Mouse (Mus musculus) thymus, postnatal 25 days (tissue): Measurements from ENCODE around the gene Syne3.

ENCODE experiments used
- DNase-seq: peaks from one replicate; pipeline ENCODE4 v3.0.0; 2022

The Syne3 gene

DNA sequence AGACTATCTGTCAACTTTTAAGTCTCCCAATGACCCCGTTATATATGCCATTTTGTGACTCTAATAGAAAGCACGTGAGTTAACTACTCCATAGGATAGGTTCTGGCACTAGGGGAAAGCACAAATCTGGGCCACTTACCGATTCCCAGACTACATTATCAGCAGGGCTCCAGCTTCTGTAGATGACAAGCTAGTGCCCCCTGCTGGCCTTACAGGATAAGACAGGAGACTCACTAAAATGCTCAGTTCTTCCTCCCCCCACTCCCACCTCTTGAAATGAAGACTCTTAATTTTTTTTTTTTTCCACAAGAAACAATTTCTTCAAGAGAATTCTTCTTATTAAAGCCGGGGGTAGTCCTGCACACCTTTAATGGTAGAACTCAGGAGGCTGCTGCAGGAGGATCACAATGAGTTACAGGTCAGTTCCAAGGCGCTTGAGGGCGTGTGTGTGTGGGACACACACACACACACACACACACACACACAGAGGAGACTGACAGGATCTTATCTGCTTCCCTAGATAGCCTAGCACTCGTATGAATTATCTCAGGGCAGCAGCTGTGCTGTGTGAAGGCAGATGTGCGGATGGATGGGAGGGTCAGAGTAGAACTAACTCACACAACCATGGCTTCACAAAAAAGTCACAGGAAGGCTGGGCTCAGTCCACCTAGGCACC lies 15.8 kb upstream of the Syne3 start:
- DNase-seq: peak; percentile 81

DNA sequence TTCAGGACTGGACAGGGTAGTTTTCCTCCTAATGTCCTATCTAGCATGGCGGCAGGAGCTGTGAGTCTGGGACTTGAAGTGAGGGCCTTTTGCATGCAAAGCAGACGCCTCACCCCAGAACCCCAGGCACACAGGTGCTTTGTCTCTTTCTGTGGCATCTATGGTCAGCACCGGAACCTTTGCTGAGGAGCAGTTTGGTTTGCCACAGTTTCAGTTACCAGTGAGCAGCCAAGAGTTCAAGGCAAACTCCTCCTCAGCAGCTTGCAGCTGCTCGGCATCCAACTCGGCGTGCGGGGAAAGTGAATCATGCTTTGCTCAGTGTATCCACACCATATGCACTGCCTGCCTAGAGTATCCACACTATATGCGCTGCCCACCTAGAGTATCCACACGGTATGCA lies 13.2 kb upstream of the Syne3 start:
- DNase-seq: peak; percentile 45

DNA sequence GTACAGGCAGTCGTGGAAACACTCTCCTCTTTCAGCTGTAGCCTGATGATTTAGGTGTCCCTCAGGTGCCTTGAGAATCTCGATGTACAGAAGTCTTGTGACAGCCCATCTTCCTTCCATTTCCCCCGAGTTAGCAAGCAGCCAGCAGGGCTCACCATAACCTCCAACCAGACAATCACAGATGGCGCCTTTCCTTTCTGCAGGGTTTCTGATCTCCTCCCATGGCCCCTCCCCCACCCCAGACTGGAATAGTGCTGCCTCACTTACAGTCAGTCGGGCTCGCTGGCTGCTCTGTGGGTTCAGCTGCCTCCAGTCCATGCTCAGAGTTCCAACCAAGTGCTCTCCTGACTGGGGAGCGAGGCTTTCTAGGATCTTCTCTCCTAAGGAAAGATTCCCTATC lies 12.5 kb upstream of the Syne3 start:
- peak; percentile 58 for DNase-seq

DNA sequence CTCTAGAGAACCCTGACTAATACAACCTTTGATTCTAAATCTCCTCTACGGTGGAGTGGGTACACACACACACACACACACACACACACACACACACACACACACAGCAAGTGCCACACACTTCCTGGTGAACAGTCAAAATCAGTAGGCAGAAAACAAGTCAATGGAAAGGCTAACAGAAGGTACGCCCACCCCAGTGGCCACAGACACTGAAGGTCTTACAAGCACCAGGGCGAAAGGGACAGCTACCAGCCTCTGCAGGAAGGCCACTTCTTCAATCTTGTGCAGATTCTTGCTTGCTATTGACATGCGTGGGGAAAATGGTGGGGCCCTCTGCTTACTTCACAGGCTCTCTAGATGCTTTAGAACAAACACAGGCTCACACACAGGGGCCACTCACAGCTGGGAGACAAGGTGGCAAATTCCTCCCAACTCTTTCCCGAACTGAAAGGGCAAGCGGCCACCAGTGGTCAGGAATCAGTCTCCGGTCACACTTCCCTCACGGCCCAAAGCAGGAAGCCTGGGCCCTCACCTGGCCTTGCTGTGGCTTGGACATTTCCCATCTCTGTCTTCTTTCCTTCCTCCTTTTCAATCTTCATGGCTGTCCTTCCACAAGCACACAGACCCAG lies 11.9 kb upstream of the Syne3 start:
- DNase-seq: no peak

DNA sequence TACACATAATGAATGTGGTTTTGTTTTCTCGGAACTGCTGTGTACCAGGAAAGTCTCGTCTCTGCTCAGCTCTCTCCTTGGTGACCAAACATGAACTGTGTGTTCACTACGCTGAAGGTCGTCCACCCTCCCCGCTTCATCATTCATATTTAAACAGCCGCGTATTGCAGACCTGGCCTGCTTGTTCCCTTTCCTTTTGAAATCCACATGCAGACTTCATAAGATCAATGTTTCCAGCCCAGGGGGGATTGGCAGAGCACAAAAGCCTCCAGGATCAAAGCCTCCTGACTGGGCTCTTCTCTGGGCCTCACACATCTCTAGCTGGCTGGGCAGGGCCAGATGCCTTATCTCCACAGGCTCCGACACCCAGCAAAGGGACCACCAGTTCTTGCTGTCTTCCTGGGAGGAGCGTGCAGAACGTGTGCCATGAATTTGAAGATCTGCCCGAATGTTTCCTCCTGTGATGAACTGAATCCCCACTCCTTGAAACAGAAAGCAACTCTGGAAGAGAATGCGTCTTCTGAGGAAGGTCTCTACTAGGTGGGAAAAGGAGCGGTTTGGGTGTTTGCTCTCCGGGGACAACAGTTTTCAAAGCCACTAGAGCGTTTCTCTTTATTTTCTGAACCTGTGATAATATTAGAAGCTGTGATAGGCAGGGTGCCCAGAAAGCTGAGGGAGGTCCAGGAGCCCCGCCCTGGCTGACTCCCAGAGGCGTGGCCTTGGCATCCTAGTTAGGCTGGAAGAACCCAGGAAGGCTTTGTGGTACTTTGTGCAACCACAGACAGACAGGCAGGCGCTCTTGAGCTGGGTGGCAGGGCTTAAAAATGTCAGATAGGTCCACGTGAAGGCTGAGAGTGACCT lies 10.0 kb upstream of the Syne3 start:
- no peak for DNase-seq

DNA sequence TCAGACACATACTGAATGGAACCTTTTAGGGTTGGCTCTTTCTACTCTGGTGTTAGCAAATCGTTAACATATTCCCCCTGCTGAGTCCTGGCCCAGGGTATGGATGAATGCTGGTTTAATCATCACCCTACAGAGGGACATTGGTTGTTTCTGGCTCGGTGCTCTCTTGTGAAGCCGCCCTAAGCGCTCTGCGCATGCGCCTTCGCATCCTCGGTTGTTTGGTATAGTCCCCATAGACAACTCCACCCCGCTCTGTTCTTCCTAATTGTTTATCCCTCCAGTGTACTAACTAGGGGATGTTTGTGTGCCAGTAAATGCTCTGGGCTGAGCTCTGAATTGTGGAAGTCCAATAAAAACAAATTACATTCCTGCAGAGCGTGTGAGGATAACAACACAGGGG lies 7.0 kb upstream of the Syne3 start:
- no peak for DNase-seq

DNA sequence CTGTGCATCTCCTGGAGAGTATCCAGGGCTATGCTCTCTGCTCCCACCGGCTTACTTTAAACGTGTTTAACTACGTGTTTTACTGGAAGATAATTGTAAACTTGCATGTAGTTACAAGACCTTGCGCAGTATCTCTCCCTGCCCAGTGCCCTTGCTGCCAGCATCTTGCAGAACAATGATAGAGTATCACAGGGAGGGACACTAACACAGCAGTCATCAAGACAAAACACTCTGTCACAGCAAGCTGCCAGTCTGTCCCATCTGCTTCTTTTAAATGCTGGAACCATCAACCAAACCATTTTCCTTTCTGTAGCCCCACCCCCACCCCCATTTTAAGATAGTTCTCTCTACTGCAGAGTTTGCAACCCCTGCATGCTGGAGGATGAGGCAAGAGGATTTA lies 6.6 kb upstream of the Syne3 start:
- DNase-seq: no peak

DNA sequence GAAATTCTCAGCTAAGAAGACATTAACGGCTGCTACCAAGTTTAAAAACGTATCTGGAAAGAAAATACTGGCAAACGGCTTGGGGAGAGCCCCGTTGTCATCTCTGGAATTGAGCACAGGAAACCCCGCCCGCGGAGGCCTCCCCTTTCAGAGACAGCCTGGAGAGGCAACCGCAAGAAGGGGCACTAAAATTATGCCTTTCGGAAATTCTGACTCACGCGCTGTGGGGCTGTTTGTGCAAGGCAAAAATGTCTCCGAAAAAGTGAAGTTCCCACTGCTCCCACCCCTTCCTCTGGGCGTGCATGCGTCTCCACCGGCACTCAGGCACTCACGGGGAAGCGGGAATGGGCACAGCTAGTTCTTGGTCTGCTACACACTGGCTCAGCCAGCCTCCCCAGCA lies 3.5 kb upstream of the Syne3 start:
- peak; percentile 88 for DNase-seq

DNA sequence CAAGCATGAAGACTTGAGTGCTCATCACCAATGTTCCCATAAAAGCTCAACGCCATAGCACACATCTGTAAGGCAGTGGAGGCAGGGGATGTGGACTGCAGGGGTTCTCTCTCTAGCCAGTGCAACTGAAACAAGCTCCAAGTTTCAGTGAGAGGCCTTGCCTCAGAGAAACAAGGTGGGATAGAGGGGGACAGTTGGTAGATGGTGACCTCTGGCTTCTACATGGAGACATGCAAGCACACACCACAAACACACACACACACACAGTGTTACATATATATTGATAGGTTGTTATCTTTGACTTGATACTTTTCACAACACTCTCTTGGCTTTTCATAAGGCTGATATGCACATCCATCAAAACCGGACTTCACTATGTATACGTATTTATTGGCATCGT lies 2.7 kb upstream of the Syne3 start:
- no peak for DNase-seq

DNA sequence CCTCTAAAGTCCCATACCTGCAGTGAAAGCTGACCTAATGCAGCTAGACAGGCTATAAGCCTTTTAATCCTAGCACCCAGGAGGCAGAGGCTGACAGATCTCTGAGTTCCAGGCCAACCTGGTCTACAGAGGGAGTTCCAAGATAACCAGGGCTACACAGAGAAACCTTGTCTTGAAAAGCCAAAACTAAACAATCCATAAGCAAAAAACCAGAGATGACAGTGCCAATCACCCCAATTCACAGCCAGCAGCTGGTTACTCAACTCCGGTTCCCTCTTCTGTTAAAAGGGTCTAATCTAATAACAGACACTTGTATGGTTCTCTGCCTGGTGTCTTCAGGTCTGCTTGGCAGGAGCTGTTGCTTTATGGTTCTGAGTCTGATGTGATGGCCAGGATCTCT lies 2.0 kb upstream of the Syne3 start:
- no peak for DNase-seq

DNA sequence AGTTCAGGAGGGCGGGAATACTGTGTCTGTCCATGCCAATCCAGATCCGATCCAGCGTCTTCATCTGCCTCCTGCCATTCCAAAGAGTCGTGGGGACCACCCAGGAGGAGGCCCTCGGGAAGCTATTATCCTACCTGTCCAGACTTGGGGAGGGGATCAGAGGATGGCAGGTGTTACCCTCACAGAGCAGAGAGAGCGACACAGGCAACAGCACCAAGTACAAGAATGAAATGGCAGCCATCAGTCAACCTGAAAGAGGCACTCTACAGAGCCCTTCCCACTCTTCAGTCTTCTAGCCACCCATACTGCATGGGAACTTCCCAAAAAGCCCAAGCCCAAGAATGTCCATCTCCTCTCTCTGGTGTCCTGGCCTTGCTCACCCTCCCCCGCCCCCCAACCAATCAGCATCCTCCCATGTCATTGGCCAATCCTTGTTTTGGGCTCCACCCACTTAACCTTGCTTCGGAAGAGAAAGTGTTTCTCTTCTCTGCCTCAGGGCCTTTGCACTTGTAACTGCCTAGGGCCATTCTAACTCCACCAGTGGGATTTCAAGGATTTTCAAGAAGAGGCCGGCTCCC lies 693 bp upstream of the Syne3 start:
- no peak for DNase-seq

DNA sequence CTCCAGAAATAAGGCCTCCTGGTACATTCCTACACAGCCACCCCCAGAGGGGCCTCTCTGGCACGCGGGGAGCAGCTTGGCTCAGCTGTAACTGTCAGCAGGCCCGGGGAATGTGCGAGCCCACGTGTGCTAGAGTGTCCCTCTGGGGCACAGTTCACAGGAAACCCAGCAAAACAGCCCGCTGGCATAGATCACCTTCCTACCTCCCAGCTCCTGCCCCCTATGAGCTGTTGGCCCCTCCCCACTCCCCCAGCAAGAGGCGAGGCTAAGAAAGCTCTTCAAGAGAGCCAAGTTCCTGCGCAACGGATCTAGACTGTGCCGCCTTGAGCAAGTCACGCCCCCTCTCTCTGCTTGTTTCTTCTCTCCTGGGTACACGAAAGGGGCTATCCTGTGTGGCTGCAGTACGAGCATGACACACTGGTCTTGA lies 844 bp downstream of the Syne3 start:
- DNase-seq: peak; percentile 85

DNA sequence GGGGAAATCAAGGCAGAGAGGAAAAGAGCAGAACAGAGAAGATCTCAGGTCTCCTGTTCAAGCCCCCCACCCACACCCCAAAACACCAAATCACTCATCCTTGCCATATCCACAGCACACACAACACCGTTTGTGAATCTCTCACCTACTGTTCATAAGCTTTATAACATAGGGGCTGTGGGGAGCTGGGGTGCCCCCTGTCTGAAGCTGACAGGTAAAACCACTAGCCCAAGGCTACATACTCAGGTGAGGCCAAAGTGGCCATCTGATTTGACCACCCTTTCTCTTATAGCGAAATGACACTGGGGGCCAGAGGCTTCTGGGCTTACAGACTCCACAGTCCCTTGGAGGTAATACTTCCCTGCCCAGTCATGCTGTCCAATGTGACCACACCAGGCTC lies 1.5 kb downstream of the Syne3 start:
- no peak for DNase-seq

DNA sequence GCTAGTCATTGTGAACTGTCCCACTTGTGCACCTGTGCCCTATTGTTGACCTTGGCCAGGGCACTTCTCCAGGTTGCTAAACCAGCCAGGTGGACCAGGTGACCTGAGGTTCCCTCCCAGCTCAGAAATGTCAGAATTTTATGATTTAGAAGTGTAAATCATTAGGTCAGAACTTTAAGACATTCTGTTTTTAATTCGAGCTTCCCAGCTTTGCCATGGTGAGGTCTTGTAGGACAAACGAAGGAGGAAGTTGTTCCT lies 4.0 kb downstream of the Syne3 start:
- no peak for DNase-seq

DNA sequence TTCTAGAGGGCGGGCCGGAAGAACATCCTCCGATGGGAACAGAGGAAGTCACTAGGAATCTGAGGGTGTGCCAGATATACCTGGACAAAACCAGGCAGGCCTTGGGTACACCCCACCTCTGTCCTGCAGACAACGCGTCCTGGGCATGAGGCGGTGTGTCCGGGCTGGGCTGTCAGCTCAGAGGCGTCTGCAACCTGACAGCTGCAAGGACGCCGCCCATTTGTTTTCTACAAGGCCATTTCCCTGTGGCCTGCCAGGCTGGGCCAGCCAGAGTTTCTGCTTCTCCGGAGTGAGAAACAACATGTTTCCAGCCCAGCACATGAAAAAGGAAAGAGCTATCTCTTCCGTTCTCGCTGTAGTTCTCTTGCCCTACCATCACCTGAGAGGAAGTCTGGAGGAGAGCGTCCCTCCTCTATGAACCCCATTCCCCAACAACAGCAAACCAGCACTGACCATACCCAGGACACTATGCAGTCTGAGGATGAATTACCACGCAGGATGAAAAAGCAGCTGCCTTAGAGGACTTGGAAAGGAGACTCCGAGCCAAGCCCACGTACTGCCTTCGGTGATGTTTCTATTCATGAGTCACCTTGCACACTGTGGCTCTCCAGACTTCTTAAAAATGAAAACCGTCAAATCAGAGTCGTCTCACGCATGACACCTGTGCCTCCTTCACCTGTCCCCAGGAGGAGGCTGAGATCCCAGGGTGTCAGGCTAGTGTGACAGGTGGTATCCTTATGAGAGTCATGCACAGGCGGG lies 4.5 kb downstream of the Syne3 start:
- DNase-seq: no peak

DNA sequence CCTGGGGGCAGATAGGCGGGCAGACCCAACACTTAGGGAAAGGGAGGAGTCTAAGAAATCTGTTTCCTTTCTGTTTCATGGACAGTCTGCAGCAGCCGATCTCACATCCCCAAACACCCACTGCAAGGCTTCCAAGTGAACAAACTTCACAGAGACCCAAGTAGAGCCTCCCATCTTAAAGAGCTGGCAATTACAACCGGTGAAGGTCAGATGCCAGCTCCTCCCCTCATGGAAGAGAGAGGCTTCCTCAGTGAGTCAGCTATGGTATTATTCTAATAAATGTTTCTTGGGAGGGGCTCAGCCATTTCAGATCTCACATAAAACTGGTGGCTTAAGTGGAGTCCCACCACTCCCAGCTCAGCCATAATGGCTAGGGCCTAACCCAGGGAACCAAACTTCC lies 5.9 kb downstream of the Syne3 start:
- DNase-seq: no peak

DNA sequence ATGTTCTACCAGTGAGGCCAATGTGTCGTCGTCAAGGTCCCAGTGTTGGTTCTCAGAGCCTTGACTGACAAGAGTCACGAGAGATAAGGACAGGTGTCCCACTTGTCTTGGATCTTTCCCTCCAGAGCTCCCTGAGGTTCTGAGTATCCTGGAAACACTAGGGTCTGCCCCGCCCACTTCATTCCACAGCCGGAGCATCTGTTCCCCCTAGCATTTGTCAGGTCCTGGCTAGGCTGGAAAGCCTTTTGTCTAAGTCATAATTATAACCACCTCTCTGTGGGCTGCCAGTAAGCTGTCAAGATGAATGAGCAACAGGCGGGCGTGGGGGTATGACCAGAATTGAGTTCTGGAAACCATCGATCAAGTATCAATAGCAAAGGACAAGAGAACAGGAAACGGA lies 6.5 kb downstream of the Syne3 start:
- DNase-seq: no peak

DNA sequence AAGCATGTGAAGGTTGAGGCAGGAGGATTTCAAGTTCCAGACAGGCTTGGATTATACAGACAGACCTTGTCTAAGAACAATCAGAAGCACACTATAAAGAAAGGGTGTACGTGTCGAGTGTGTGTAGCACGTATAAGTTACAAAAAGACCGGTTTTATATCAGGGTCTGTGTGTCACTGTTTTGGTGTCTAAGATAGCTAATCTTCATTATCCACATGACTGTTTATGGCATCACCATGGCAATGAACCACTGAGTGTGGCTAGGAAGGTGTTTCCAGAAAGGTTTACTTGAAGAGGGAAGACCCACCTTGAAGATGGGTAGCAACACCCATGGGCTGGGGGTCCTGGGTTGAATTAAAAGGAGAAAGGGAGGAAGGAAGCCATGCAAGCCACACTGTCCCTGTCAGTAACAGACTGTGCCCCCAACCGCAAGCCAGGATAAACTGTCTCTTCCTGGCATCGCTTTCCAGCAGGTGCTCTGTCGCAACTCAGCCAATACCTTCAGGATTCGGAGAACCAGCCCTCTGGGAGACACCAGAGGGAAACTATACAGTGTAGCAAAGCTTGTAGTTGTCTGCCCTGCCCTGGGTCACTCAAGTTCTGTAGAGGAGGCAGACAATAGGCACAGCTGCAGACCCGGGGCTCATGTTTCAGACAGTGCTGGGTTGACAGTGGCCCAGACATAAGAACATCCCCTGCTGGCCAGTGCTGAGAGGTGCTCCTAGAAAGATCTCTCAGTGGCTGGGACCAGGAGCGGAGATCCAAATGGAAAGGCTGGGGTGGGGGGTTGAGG lies 7.1 kb downstream of the Syne3 start:
- no peak for DNase-seq

DNA sequence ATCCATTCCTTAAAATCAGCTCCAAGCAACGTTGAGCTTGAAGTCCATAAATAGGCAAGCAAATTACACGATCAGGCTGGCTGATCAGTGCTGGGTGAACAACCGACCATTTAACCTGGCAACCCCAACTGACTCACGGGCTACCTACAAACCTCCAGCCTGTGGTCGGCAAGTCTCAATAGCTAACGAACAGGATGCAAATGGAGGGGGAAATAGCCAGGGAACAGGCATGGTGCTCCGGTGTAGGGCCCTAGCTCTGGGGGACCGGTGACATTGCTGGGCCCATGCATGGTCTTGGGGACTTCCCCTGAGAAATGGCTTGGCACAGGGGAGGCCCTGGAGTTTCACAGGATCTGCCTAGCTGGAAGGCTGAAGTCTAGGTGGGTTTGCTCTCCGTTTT lies 8.3 kb downstream of the Syne3 start:
- no peak for DNase-seq

DNA sequence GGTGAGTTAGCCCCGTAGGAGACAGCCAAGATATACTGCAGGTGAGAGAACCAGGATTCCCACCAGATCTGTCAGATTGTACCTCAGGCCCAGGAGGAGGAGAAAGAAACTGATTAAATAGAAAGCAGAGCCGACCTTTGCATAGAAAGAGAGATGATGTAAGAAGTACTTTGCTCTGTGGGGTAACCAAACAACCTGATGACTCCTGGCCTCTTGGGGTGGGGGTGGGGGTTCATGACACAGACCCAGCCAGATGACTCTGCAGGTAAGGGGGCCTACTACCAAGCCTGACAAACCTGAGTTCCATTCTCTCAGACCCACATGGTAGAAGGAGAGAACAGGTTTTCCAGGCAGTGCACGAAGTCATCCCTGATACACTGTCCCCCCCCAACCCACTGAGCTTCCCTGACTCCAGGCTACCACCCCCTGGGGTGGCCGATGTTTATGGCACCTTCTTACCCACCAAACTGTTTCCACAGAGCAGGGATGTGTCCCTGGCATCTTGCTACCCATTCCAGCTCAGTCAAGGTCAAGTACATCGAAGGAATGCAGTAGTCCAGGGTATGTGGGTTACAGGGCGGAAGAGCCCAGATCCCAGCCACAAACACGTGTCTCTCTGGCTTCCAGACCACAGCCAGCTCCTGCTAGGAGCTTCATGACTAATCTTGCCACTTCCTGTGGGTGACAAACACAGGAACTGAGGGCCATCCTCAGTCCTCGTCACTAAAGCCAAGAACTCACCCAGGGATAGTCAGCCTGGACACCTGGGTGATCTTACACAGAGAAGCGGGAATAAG lies 8.9 kb downstream of the Syne3 start:
- no peak for DNase-seq

DNA sequence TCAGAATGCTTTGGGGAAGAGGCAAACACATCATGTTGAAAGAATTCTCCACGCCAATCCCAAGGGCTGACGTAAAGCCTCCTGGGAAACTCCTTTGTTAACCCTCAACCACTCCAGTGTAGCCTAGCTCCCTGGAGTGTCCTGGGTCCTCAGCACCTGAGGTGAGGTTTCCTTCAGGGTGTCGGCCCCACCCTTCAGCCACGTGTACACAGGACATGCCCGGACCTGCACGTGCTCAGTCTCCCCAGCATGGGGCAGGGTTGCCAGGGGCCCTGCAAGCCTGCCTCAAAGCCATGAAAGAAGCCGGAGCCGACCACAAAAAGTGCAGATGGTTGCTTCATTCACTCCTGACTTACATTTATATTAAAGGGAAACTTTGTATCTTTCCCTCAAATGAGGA lies 10.4 kb downstream of the Syne3 start:
- DNase-seq: peak; percentile 59

DNA sequence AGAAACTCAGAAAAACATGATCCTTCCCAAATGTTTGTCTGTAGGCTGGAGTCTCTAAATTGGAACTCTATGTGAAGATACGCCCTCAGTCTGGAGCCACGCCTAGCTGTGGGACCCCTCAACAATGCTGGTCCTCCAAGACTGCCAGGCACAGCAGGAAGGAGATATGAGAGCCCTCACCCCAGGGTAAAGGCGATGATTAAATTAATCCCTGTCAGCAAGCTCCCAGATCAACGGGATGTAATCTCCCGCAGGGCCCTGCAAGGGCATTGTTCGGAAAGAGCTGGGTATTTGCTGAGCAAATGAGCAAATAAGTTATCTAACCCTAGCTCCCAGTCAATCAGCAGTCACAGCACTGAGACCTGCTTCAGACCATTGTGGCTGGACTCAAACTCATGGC lies 11.1 kb downstream of the Syne3 start:
- no peak for DNase-seq
